8 mouse cellular contexts compared by ENCODE assay signal in genomic region chr7:28169489-28170422, GRCm38 (mm10). TPM values are rescaled to one million over a fixed set of nuclear protein-coding genes. Genes with fewer than 3 reads are reported as not detected.
DNase-seq lines count a peak whose midpoint lies in the region; ATAC-seq lines count a peak whose summit lies in the region.

Gene Fbl (plus strand): TSS chr7:28169710.

- H3K36me3 ChIP-seq in hindbrain, embryonic 15.5 days, result no peaks in the 10 kb centered on the region

- peak within 1 kb of the TSS; percentile 61 for H3K4me2 ChIP-seq in hindbrain, embryonic 15.5 days

- H3K27ac ChIP-seq in hindbrain, embryonic 15.5 days (replicated peaks), result peak within 1 kb of the TSS; percentile 75

- peak; percentile 95 for DNase-seq in R1 (ENCODE audit: low read depth, low spot score)
- peak; percentile 90 to 94 for DNase-seq in cerebellum, postnatal 25 days
- DNase-seq in frontal cortex, postnatal 36 days (ENCODE audit: low spot score in 2 of 2), result peak; percentile 86 to 94
- peak; percentile 85 for DNase-seq in left cerebral cortex, adult 11 months (ENCODE audit: low spot score)
- DNase-seq in lung, postnatal 4 days, result peak; percentile 93 to 95
- DNase-seq in retina, postnatal 7 days (ENCODE audit: low read depth, low spot score), result peak; percentile 89
- DNase-seq in urinary bladder, adult 2 months (ENCODE audit: low spot score), result peak; percentile 74

- H3K9ac ChIP-seq in hindbrain, embryonic 15.5 days, result peak within 1 kb of the TSS; percentile 57

- H3K27me3 ChIP-seq in hindbrain, embryonic 15.5 days, result no peaks in the 10 kb centered on the region

- H3K4me3 ChIP-seq in hindbrain, embryonic 15.5 days, result peak within 1 kb of the TSS; percentile 60

- 0% methylated on average over 74 of the region's 80 CpGs for WGBS in hindbrain, embryonic 15.5 days

- ATAC-seq in hindbrain, embryonic 15.5 days (ENCODE audit: low FRiP score, low read depth), result peak; percentile 91

- H3K9me3 ChIP-seq in hindbrain, embryonic 15.5 days, result no peaks in the 10 kb centered on the region

- peaks cover 29% of the 10 kb centered on the region for H3K4me1 ChIP-seq in hindbrain, embryonic 15.5 days (replicated peaks)

RNA-seq across cellular contexts. Expression of gene Fbl, which starts in this region (rescaled TPM):
- 76.5 and 81.8 TPM in 2 replicates for polyA plus RNA-seq in hindbrain, embryonic 15.5 days (2015; fragmentation: Nextera tagmentation; extraction: Ambion mirVana)
- 88.9 and 108 TPM in 2 replicates for polyA plus RNA-seq in urinary bladder, adult 2 months (2012; rRNA removed)

Comparison
In these comparisons a context has a peak if more than half of its experiments do, and no peak if none do; other contexts are left out.
1. Peak in every context shown above with its lines: DNase-seq, ATAC-seq, H3K4me3 ChIP-seq and H3K27ac ChIP-seq.